Mouse (Mus musculus) right cerebral cortex, adult 2 months (tissue): ENCODE results near the gene Ncbp1.
A peak's percentile ranks its signal among the peaks of the same experiment; 100 is the strongest.
"Not testable (repeated sequence)": the region's sequence is repeated elsewhere in the genome, so short reads cannot be mapped to it uniquely, and the experiment has no call there.

Experiments used
- DNase-seq, 2 experiments: peaks; one replicate each; pipeline ENCODE4 v3.0.0; 2021 to 2022; ENCODE audit warnings: low spot score in 2 of 2

The Ncbp1 gene

GRCm38 (mm10) chr4:46129311-46130004 lies 9.0 kb upstream of the Ncbp1 start:
- DNase-seq: no peak

- peak; percentile 59 to 65 for DNase-seq
These were observed 8.2 kb upstream of the Ncbp1 start for GRCm38 (mm10) chr4:46130221-46130620.

- DNase-seq: no peak
These were observed 6.6 kb upstream of the Ncbp1 start for GRCm38 (mm10) chr4:46131791-46132190.

GRCm38 (mm10) chr4:46137629-46138286 lies 655 bp upstream of the Ncbp1 start:
- no peak for DNase-seq

GRCm38 (mm10) chr4:46144323-46144722 lies 5.9 kb downstream of the Ncbp1 start:
- no peak for DNase-seq

- no peak for DNase-seq
These were observed 8.5 kb downstream of the Ncbp1 start for GRCm38 (mm10) chr4:46146881-46147280.

- no peak for DNase-seq
These were observed 13.6 kb downstream of the Ncbp1 start for GRCm38 (mm10) chr4:46151903-46152544.

GRCm38 (mm10) chr4:46164027-46164426 lies 25.6 kb downstream of the Ncbp1 start:
- DNase-seq: no peak

- no peak for DNase-seq
These were observed 27.4 kb downstream of the Ncbp1 start for GRCm38 (mm10) chr4:46165831-46166230.

GRCm38 (mm10) chr4:46171761-46172160 lies 33.3 kb downstream of the Ncbp1 start:
- no peak for DNase-seq

GRCm38 (mm10) chr4:46176313-46176712 lies 37.9 kb downstream of the Ncbp1 start:
- DNase-seq: no peak

GRCm38 (mm10) chr4:46177018-46177417 lies 38.6 kb downstream of the Ncbp1 start:
- peak in 1 of 2 experiments; percentile 23 for DNase-seq

- DNase-seq: no peak
These were observed 39.1 kb downstream of the Ncbp1 start for GRCm38 (mm10) chr4:46177496-46177895.

- no peak for DNase-seq
These were observed 42.8 kb downstream of the Ncbp1 start for GRCm38 (mm10) chr4:46181168-46181567.

GRCm38 (mm10) chr4:46182181-46182580 lies 43.8 kb downstream of the Ncbp1 start:
- no peak for DNase-seq

GRCm38 (mm10) chr4:46185423-46185822 lies 47.0 kb downstream of the Ncbp1 start:
- DNase-seq: no peak

- no peak for DNase-seq
These were observed 47.5 kb downstream of the Ncbp1 start for GRCm38 (mm10) chr4:46185890-46186289.

- no peak for DNase-seq
These were observed 48.1 kb downstream of the Ncbp1 start for GRCm38 (mm10) chr4:46186466-46186865.

- not testable (repeated sequence) for DNase-seq
These were observed 53.6 kb downstream of the Ncbp1 start for GRCm38 (mm10) chr4:46192011-46192410.

GRCm38 (mm10) chr4:46195781-46196487 lies 57.5 kb downstream of the Ncbp1 start, which contains the start of gene Xpa:
Gene Xpa (minus strand): TSS chr4:46196311.
- peak; percentile 94 to 97 for DNase-seq

GRCm38 (mm10) chr4:46196513-46196912 lies 58.1 kb downstream of the Ncbp1 start:
- no peak for DNase-seq

- no peak for DNase-seq
These were observed 59.7 kb downstream of the Ncbp1 start for GRCm38 (mm10) chr4:46198064-46198463.
